Mouse (Mus musculus) cortical plate, adult 2 months (tissue): Measurements from ENCODE around the gene Gm11042.

Experiments used
- CTCF ChIP-seq: fragments of 200-500 bp; IDR thresholded peaks from 2 replicates; pipeline ENCODE4 v1.5.1; 2011; ENCODE audit warnings: mild to moderate bottlenecking, control low read depth, low read length; ENCODE audit not compliant: insufficient read depth; ENCODE audit errors: extremely low read depth
- POLR2A ChIP-seq: fragments of 200-500 bp; IDR thresholded peaks from 2 replicates; pipeline ENCODE4 v1.6.1; 2011; ENCODE audit warnings: mild to moderate bottlenecking, low read length, control low read depth; ENCODE audit not compliant: insufficient read depth; ENCODE audit errors: extremely low read depth

GRCm38 (mm10) chr12:74363076-74363475 is 46.9 kb upstream of the Gm11042 start:
- TF ChIP-seq CTCF = no peak
- TF ChIP-seq POLR2A = no peak
